In genomic region chr14:27823048-27823447, GRCm38 (mm10) we compare ENCODE assay signal across 18 mouse cellular contexts.
DNase-seq lines count a peak whose midpoint lies in the region; ATAC-seq and TF ChIP-seq lines count a peak whose summit lies in the region.
"Had no signal": no experiment of that assay in that cellular context is flagged by ENCODE, and none has a peak within 500 bp of the region (broad histone marks: within the 10 kb centered on the region; RNA-seq: fewer than 3 reads in every experiment).

No protein-coding gene starts in this region.

- intact Hi-C loops in heart, postnatal 14 days (cut with DNase I), result no loop called here

- peak; percentile 42 for DNase-seq in heart, postnatal 0 days (ENCODE audit: low spot score)
- DNase-seq in heart, postnatal 14 days, result no peak
- DNase-seq in 3T3-L1 (ENCODE audit: low read depth, low spot score), result peak; percentile 96
- DNase-seq in adrenal gland, adult 8-10 months, result peak; percentile 67
- DNase-seq in c-Kit-positive CD71-positive TER-119-positive erythroid progenitor cells, embryonic 14.5 days (ENCODE audit: low spot score), result no peak
- no peak for DNase-seq in right cerebral cortex, postnatal 14 days
- no peak for DNase-seq in cerebellum, postnatal 14 days
- DNase-seq: cerebellum, adult 9-10 months; layer of hippocampus, postnatal 36 days; right cerebral cortex, postnatal 25 days; thymus, postnatal 36 days had no signal

- no peaks in the 10 kb centered on the region for H3K27me3 ChIP-seq in heart, postnatal 0 days (ENCODE audit: control insufficient read depth, insufficient read depth, low read length)
- no peaks in the 10 kb centered on the region for H3K27me3 ChIP-seq in intestine, postnatal 0 days (replicated peaks; ENCODE audit: control insufficient read depth, insufficient read depth, low read length)
- H3K27me3 ChIP-seq: CH12.LX; limb, embryonic 12.5 days; neural tube, embryonic 15.5 days had no signal

- TF ChIP-seq EP300 in heart, postnatal 0 days (IDR thresholded peaks at IDR 0.05; ENCODE audit: low read depth), result no peak

- H3K4me1 ChIP-seq in heart, postnatal 0 days (ENCODE audit: control insufficient read depth, insufficient read depth), result no peaks in the 10 kb centered on the region
- 0 out of 2 replicates have a peak, but pooled peaks cover 5% of the 10 kb centered on the region for H3K4me1 ChIP-seq in intestine, postnatal 0 days (replicated peaks; ENCODE audit: control insufficient read depth, insufficient read depth, low read length)
- H3K4me1 ChIP-seq: forebrain, embryonic 10.5 days; limb, embryonic 12.5 days had no signal

- H3K4me2 ChIP-seq in heart, postnatal 0 days (ENCODE audit: low read depth, low read length), result no peak overlapping the region
- no peak overlapping the region for H3K4me2 ChIP-seq in intestine, postnatal 0 days (replicated peaks; ENCODE audit: low read depth)
- H3K4me2 ChIP-seq: hindbrain, embryonic 14.5 days; limb, embryonic 12.5 days; neural tube, embryonic 15.5 days had no signal

- WGBS in heart, postnatal 0 days, result 36% methylated on average over 3 of the region's 3 CpGs
- 5% methylated on average over 3 of the region's 3 CpGs for WGBS in intestine, postnatal 0 days

- H3K27ac ChIP-seq in heart, postnatal 0 days (ENCODE audit: low read depth), result no peak overlapping the region
- no peak overlapping the region for H3K27ac ChIP-seq in intestine, postnatal 0 days (ENCODE audit: low read depth, low read length)
- H3K27ac ChIP-seq: forebrain, embryonic 10.5 days; hindbrain, embryonic 14.5 days; limb, embryonic 12.5 days; macrophage; neural tube, embryonic 15.5 days had no signal

- TF ChIP-seq CTCF in heart, postnatal 0 days (IDR thresholded peaks at IDR 0.05; ENCODE audit: low read depth), result no peak
- TF ChIP-seq CTCF in intestine, postnatal 0 days (IDR thresholded peaks at IDR 0.05; ENCODE audit: low read depth), result no peak

- no peak for ATAC-seq in heart, postnatal 0 days (ENCODE audit: insufficient read depth, low read depth)
- peak; percentile 93 for ATAC-seq in intestine, postnatal 0 days

- no peaks in the 10 kb centered on the region for H3K36me3 ChIP-seq in heart, postnatal 0 days (replicated peaks; ENCODE audit: control insufficient read depth, insufficient read depth, low read length)
- H3K36me3 ChIP-seq in intestine, postnatal 0 days (ENCODE audit: control insufficient read depth, insufficient read depth), result no peaks in the 10 kb centered on the region
- H3K36me3 ChIP-seq: forebrain, embryonic 10.5 days; limb, embryonic 12.5 days; neural tube, embryonic 15.5 days had no signal

- no peak overlapping the region for H3K4me3 ChIP-seq in heart, postnatal 0 days (ENCODE audit: low read depth, low read length)
- H3K4me3 ChIP-seq in intestine, postnatal 0 days (ENCODE audit: low read depth, low read length), result no peak overlapping the region
- H3K4me3 ChIP-seq: forebrain, embryonic 10.5 days; limb, embryonic 12.5 days; neural tube, embryonic 15.5 days had no signal

- no peak overlapping the region for H3K9ac ChIP-seq in heart, postnatal 0 days (replicated peaks; ENCODE audit: low read depth, low read length)
- H3K9ac ChIP-seq in intestine, postnatal 0 days (ENCODE audit: low read depth, low read length), result no peak overlapping the region
- H3K9ac ChIP-seq: hindbrain, embryonic 14.5 days; limb, embryonic 12.5 days; neural tube, embryonic 15.5 days had no signal

- H3K9me3 ChIP-seq in heart, postnatal 0 days (replicated peaks; ENCODE audit: control insufficient read depth, low read length), result no peaks in the 10 kb centered on the region
- no peaks in the 10 kb centered on the region for H3K9me3 ChIP-seq in intestine, postnatal 0 days (ENCODE audit: control insufficient read depth)
- H3K9me3 ChIP-seq: forebrain, embryonic 10.5 days; limb, embryonic 12.5 days; neural tube, embryonic 15.5 days had no signal

Comparison
In these comparisons a context has a peak if more than half of its experiments do, and no peak if none do; other contexts are left out.
1. DNase-seq: peak in heart, postnatal 0 days (single experiment), 3T3-L1 (single experiment) and adrenal gland, adult 8-10 months (single experiment); none in heart, postnatal 14 days (0 of 2), c-Kit-positive CD71-positive TER-119-positive erythroid progenitor cells, embryonic 14.5 days (single experiment), right cerebral cortex, postnatal 14 days (single experiment) and cerebellum, postnatal 14 days (0 of 2).